Comparison of ENCODE assay signal across 40 mouse cellular contexts in the genomic region with DNA sequence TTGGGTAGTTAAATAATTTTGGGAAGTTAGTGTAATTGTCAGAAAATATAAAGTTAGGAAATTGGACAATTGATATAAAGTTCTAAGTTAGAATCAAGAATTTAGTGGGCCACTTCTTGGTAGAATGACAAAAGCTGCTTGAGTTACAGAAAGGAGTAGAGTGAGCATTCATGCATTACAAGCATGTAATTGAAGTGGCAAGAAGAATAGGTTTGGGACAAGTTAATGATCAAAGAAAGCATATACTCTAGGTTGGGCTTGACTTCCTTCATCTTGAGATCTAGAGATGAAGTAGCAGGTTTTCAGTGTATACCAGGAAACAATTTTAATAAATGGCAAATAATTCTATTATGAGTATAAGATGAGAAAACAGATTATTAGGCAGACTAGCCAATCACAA. TPM values are rescaled to one million over a fixed set of nuclear protein-coding genes. Genes with fewer than 3 reads are reported as not detected.
"Had no signal": no experiment of that assay in that cellular context is flagged by ENCODE, and none has a peak within 500 bp of the region (broad histone marks: within the 10 kb centered on the region; RNA-seq: fewer than 3 reads in every experiment).

No protein-coding gene starts in this region.

- H3K36me3 ChIP-seq: limb, embryonic 10.5 days; limb, embryonic 12.5 days; limb, embryonic 13.5 days; limb, embryonic 15.5 days; liver, embryonic 12.5 days; liver, embryonic 13.5 days; liver, embryonic 15.5 days; lung, embryonic 15.5 days; midbrain, embryonic 10.5 days; midbrain, embryonic 12.5 days; midbrain, embryonic 13.5 days; midbrain, embryonic 15.5 days; neural tube, embryonic 12.5 days; neural tube, embryonic 13.5 days had no signal

- H3K27me3 ChIP-seq: limb, embryonic 12.5 days; limb, embryonic 13.5 days; limb, embryonic 15.5 days; liver, embryonic 12.5 days; liver, embryonic 13.5 days; liver, embryonic 15.5 days; lung, embryonic 15.5 days; megakaryocyte, embryonic 14.5 days; midbrain, embryonic 12.5 days; midbrain, embryonic 13.5 days; midbrain, embryonic 15.5 days; neural tube, embryonic 12.5 days; neural tube, embryonic 13.5 days had no signal

- ATAC-seq: liver, embryonic 12.5 days; liver, postnatal 0 days; lung, postnatal 0 days; midbrain, embryonic 13.5 days; midbrain, embryonic 15.5 days; midbrain, embryonic 16.5 days had no signal

- H3K27ac ChIP-seq: limb, embryonic 10.5 days; limb, embryonic 12.5 days; limb, embryonic 13.5 days; limb, embryonic 15.5 days; liver, embryonic 12.5 days; liver, embryonic 13.5 days; liver, embryonic 14.5 days; liver, embryonic 15.5 days; lung, embryonic 15.5 days; macrophage; midbrain, embryonic 10.5 days; midbrain, embryonic 12.5 days; midbrain, embryonic 13.5 days; midbrain, embryonic 15.5 days; neural tube, embryonic 12.5 days; neural tube, embryonic 13.5 days had no signal

- H3K9me3 ChIP-seq: limb, embryonic 10.5 days; limb, embryonic 15.5 days; liver, embryonic 12.5 days; liver, embryonic 13.5 days; liver, embryonic 15.5 days; lung, embryonic 15.5 days; megakaryocyte, embryonic 14.5 days; midbrain, embryonic 10.5 days; midbrain, embryonic 12.5 days; midbrain, embryonic 15.5 days; neural tube, embryonic 12.5 days; neural tube, embryonic 13.5 days had no signal

- H3K4me2 ChIP-seq: limb, embryonic 12.5 days; limb, embryonic 13.5 days; limb, embryonic 15.5 days; liver, embryonic 11.5 days; liver, embryonic 12.5 days; liver, embryonic 13.5 days; liver, embryonic 15.5 days; lung, embryonic 14.5 days; lung, embryonic 15.5 days; midbrain, embryonic 11.5 days; midbrain, embryonic 12.5 days; midbrain, embryonic 13.5 days; midbrain, embryonic 15.5 days; neural tube, embryonic 12.5 days; neural tube, embryonic 13.5 days had no signal

- H3K4me1 ChIP-seq: limb, embryonic 10.5 days; limb, embryonic 12.5 days; limb, embryonic 13.5 days; limb, embryonic 15.5 days; liver, embryonic 12.5 days; liver, embryonic 13.5 days; liver, embryonic 15.5 days; lung, embryonic 15.5 days; megakaryocyte, embryonic 14.5 days; midbrain, embryonic 10.5 days; midbrain, embryonic 12.5 days; midbrain, embryonic 13.5 days; midbrain, embryonic 15.5 days; neural tube, embryonic 12.5 days; neural tube, embryonic 13.5 days had no signal

- H3K9ac ChIP-seq: limb, embryonic 12.5 days; limb, embryonic 13.5 days; limb, embryonic 15.5 days; liver, embryonic 12.5 days; liver, embryonic 13.5 days; liver, embryonic 14.5 days; liver, embryonic 15.5 days; liver, postnatal 0 days; lung, embryonic 14.5 days; lung, embryonic 15.5 days; midbrain, embryonic 12.5 days; midbrain, embryonic 13.5 days; midbrain, embryonic 15.5 days; neural tube, embryonic 12.5 days; neural tube, embryonic 13.5 days had no signal

- DNase-seq: left cerebral cortex, postnatal 4 days; liver; liver, embryonic 13.5 days; liver, postnatal 0 days; lung, adult 18-20 months; lung, adult 2 months; lung, embryonic 14.5 days; lung, postnatal 10 days; lung, postnatal 14 days; lung, postnatal 36 days; lung, postnatal 4 days; midbrain, embryonic 14.5 days had no signal

- H3K4me3 ChIP-seq: limb, embryonic 10.5 days; limb, embryonic 12.5 days; limb, embryonic 13.5 days; limb, embryonic 15.5 days; liver, embryonic 12.5 days; liver, embryonic 13.5 days; liver, embryonic 15.5 days; lung, embryonic 15.5 days; megakaryocyte, embryonic 14.5 days; midbrain, embryonic 10.5 days; midbrain, embryonic 12.5 days; midbrain, embryonic 13.5 days; midbrain, embryonic 15.5 days; myocyte; neural tube, embryonic 12.5 days; neural tube, embryonic 13.5 days had no signal

RNA-seq across cellular contexts. Expression of gene Sprr2f, which starts 3.4 kb away (rescaled TPM):
- polyA plus RNA-seq: limb, embryonic 10.5 days; limb, embryonic 11.5 days; limb, embryonic 12.5 days; limb, embryonic 13.5 days; limb, embryonic 15.5 days; liver, adult 2 months; liver, embryonic 11.5 days; liver, embryonic 12.5 days; liver, embryonic 13.5 days; liver, embryonic 14.5 days; liver, embryonic 15.5 days; liver, embryonic 16.5 days; liver, postnatal 0 days; lung, adult 2 months; lung, embryonic 14.5 days; lung, embryonic 15.5 days; lung, embryonic 16.5 days; lung, postnatal 0 days; macrophage; midbrain, embryonic 10.5 days; midbrain, embryonic 11.5 days; midbrain, embryonic 12.5 days; midbrain, embryonic 13.5 days; midbrain, embryonic 14.5 days; midbrain, embryonic 15.5 days; midbrain, embryonic 16.5 days; midbrain, postnatal 0 days; myocyte; neural tube, embryonic 11.5 days; neural tube, embryonic 12.5 days; neural tube, embryonic 13.5 days had no signal

RNA-seq across cellular contexts. Expression of gene Sprr2e, which starts 9.7 kb away (rescaled TPM):
- polyA plus RNA-seq: limb, embryonic 10.5 days; limb, embryonic 11.5 days; limb, embryonic 12.5 days; limb, embryonic 13.5 days; limb, embryonic 14.5 days; limb, embryonic 15.5 days; liver, adult 2 months; liver, embryonic 11.5 days; liver, embryonic 12.5 days; liver, embryonic 13.5 days; liver, embryonic 14.5 days; liver, embryonic 15.5 days; liver, embryonic 16.5 days; liver, postnatal 0 days; lung, adult 2 months; lung, embryonic 14.5 days; lung, embryonic 15.5 days; lung, embryonic 16.5 days; lung, postnatal 0 days; macrophage; midbrain, embryonic 10.5 days; midbrain, embryonic 11.5 days; midbrain, embryonic 12.5 days; midbrain, embryonic 13.5 days; midbrain, embryonic 14.5 days; midbrain, embryonic 15.5 days; midbrain, embryonic 16.5 days; midbrain, postnatal 0 days; myocyte; neural tube, embryonic 11.5 days; neural tube, embryonic 12.5 days; neural tube, embryonic 13.5 days had no signal

RNA-seq across cellular contexts. Expression of gene Sprr2d, which starts 22.7 kb away (rescaled TPM):
- polyA plus RNA-seq: limb, embryonic 10.5 days; limb, embryonic 11.5 days; limb, embryonic 12.5 days; limb, embryonic 13.5 days; limb, embryonic 14.5 days; liver, adult 2 months; liver, embryonic 11.5 days; liver, embryonic 12.5 days; liver, embryonic 13.5 days; liver, embryonic 14.5 days; liver, embryonic 15.5 days; liver, embryonic 16.5 days; liver, postnatal 0 days; lung, embryonic 14.5 days; lung, embryonic 15.5 days; lung, embryonic 16.5 days; lung, postnatal 0 days; macrophage; midbrain, embryonic 10.5 days; midbrain, embryonic 11.5 days; midbrain, embryonic 12.5 days; midbrain, embryonic 13.5 days; midbrain, embryonic 14.5 days; midbrain, embryonic 15.5 days; midbrain, embryonic 16.5 days; midbrain, postnatal 0 days; myocyte; neural tube, embryonic 11.5 days; neural tube, embryonic 12.5 days; neural tube, embryonic 13.5 days had no signal

RNA-seq across cellular contexts. Expression of gene Sprr2h, which starts 23.9 kb away (rescaled TPM):
- polyA plus RNA-seq: limb, embryonic 10.5 days; limb, embryonic 11.5 days; limb, embryonic 12.5 days; limb, embryonic 13.5 days; liver, adult 2 months; liver, embryonic 11.5 days; liver, embryonic 12.5 days; liver, embryonic 13.5 days; liver, embryonic 14.5 days; liver, embryonic 15.5 days; liver, embryonic 16.5 days; liver, postnatal 0 days; lung, embryonic 14.5 days; lung, embryonic 15.5 days; lung, embryonic 16.5 days; lung, postnatal 0 days; macrophage; midbrain, embryonic 10.5 days; midbrain, embryonic 11.5 days; midbrain, embryonic 12.5 days; midbrain, embryonic 13.5 days; midbrain, embryonic 14.5 days; midbrain, embryonic 15.5 days; midbrain, embryonic 16.5 days; midbrain, postnatal 0 days; neural tube, embryonic 11.5 days; neural tube, embryonic 12.5 days; neural tube, embryonic 13.5 days had no signal

RNA-seq across cellular contexts. Expression of gene Sprr2b, which starts 45.2 kb away (rescaled TPM):
- polyA plus RNA-seq: limb, embryonic 10.5 days; limb, embryonic 11.5 days; limb, embryonic 12.5 days; limb, embryonic 13.5 days; limb, embryonic 14.5 days; liver, adult 2 months; liver, embryonic 11.5 days; liver, embryonic 12.5 days; liver, embryonic 13.5 days; liver, embryonic 14.5 days; liver, embryonic 15.5 days; liver, postnatal 0 days; lung, adult 2 months; lung, embryonic 14.5 days; lung, embryonic 15.5 days; lung, embryonic 16.5 days; lung, postnatal 0 days; macrophage; midbrain, embryonic 10.5 days; midbrain, embryonic 11.5 days; midbrain, embryonic 12.5 days; midbrain, embryonic 13.5 days; midbrain, embryonic 14.5 days; midbrain, embryonic 16.5 days; midbrain, postnatal 0 days; neural tube, embryonic 11.5 days; neural tube, embryonic 13.5 days had no signal
